Mouse (Mus musculus): Measurements from ENCODE around the gene Lgr5. TPM values are rescaled to one million over a fixed set of nuclear protein-coding genes. Genes with fewer than 3 reads are reported as not detected.

Lgr5 gene
- total RNA-seq, 2 experiments from 2014 or later, result 18.5 to 29.2 TPM

GRCm38 (mm10) chr10:115448614-115449013 lies 139.0 kb downstream of the Lgr5 start:
- no peak for DNase-seq (ENCODE audit: low spot score in 2 of 2)

GRCm38 (mm10) chr10:115437286-115437685 lies 150.3 kb downstream of the Lgr5 start:
- DNase-seq (ENCODE audit: low spot score in 2 of 2), result no peak

GRCm38 (mm10) chr10:115425351-115425750 lies 162.2 kb downstream of the Lgr5 start:
- no peak for DNase-seq (ENCODE audit: low spot score in 2 of 2)

- DNase-seq (ENCODE audit: low spot score in 2 of 2), result no peak
Measured at GRCm38 (mm10) chr10:115421976-115422375, 165.6 kb downstream of the Lgr5 start.

- no peak for DNase-seq (ENCODE audit: low spot score in 2 of 2)
Measured at GRCm38 (mm10) chr10:115414056-115414455, 173.5 kb downstream of the Lgr5 start.

GRCm38 (mm10) chr10:115413496-115413895 lies 174.1 kb downstream of the Lgr5 start:
- no peak for DNase-seq (ENCODE audit: low spot score in 2 of 2)

- DNase-seq (ENCODE audit: low spot score in 2 of 2), result peak; percentile 37 to 39
Measured at GRCm38 (mm10) chr10:115406393-115406792, 181.2 kb downstream of the Lgr5 start.

Other genes starting within 250 kb of the Lgr5 start
- 10 to 100 TPM; 27.2 to 37.8 TPM for gene Tmem19, start 225.3 kb downstream of the Lgr5 start, total RNA-seq (2021)
- gene Thap2, start 203.3 kb downstream of the Lgr5 start, total RNA-seq (2021), result 10 to 100 TPM; 10.6 to 14.4 TPM
- 10 to 100 TPM; 34.8 to 41.7 TPM for gene Zfc3h1, start 202.8 kb downstream of the Lgr5 start, total RNA-seq (2021)
- not detected for gene A930009A15Rik, start 17.8 kb downstream of the Lgr5 start, total RNA-seq (2021)
- gene Tspan8, start 229.1 kb upstream of the Lgr5 start, total RNA-seq (2021), result 1 to 10 TPM in 1 of 2 experiments, under 1 TPM in 1; 0.96 to 1.5 TPM